Mouse (Mus musculus) MEL (cell line): ENCODE measurements around the gene Ap2a1. TPM values are rescaled to one million over a fixed set of nuclear protein-coding genes. Genes with fewer than 3 reads are reported as not detected.

ENCODE experiments used
- DNase-seq: peaks from one replicate; pipeline ENCODE4 v3.0.0; 2011; ENCODE audit warnings: low read depth, low spot score
- H3K27ac ChIP-seq: 2 replicates; pipeline ENCODE4 v1.5.1; 2012; ENCODE audit warnings: low read depth, mild to moderate bottlenecking, control low read depth, low read length, moderate library complexity; ENCODE audit not compliant: control insufficient read depth
- H3K27me3 ChIP-seq, 2 experiments: fragments of 150-350 bp in 1 of 2; sonication (generic) in 1 of 2; 2 replicates each; pipeline ENCODE4 v1.6.1; 2012; ENCODE audit warnings: low read length in 2 of 2, mild to moderate bottlenecking in 2 of 2, improper control_type of control experiment in 1 of 2, moderate library complexity in 1 of 2; ENCODE audit not compliant: insufficient read depth in 2 of 2, control insufficient read depth in 1 of 2
- H3K36me3 ChIP-seq, 2 experiments: 2 replicates each; pipeline ENCODE4 v1.6.1; 2012 to 2014; ENCODE audit warnings: low read length in 2 of 2, improper control_type of control experiment in 1 of 2, inconsistent platforms in 1 of 2, mild to moderate bottlenecking in 1 of 2; ENCODE audit not compliant: insufficient read depth in 2 of 2, control insufficient read depth in 1 of 2
- H3K4me1 ChIP-seq, 2 experiments: fragments of 150-350 bp in 1 of 2; sonication (generic) in 1 of 2; 2 replicates each; pipeline ENCODE4 v1.6.1; 2012; ENCODE audit warnings: low read length in 2 of 2, improper control_type of control experiment in 1 of 2, mild to moderate bottlenecking in 1 of 2; ENCODE audit not compliant: insufficient read depth in 2 of 2, control insufficient read depth in 1 of 2
- H3K4me3 ChIP-seq, 2 experiments: fragments of 150-350 bp in 1 of 2; sonication (generic) in 1 of 2; 2 replicates each; pipeline ENCODE4 v1.5.1; 2012; ENCODE audit warnings: low read depth in 2 of 2, low read length in 2 of 2, mild to moderate bottlenecking in 2 of 2, moderate library complexity in 2 of 2, control low read depth in 1 of 2, improper control_type of control experiment in 1 of 2; ENCODE audit not compliant: control insufficient read depth in 1 of 2, insufficient read depth in 1 of 2
- H3K79me2 ChIP-seq: 2 replicates; pipeline ENCODE4 v1.6.1; 2012; ENCODE audit warnings: mild to moderate bottlenecking, low read length, moderate library complexity; ENCODE audit not compliant: control insufficient read depth, poor library complexity, insufficient read depth
- H3K9ac ChIP-seq: 2 replicates; pipeline ENCODE4 v1.6.1; 2012; ENCODE audit warnings: low read depth, mild to moderate bottlenecking, control low read depth, low read length, moderate library complexity; ENCODE audit not compliant: control insufficient read depth, poor library complexity, severe bottlenecking
- H3K9me3 ChIP-seq: fragments of 150-350 bp; sonication (generic); replicated peaks from 2 replicates; pipeline ENCODE4 v1.6.1; 2012; ENCODE audit warnings: mild to moderate bottlenecking, low read length, improper control_type of control experiment, moderate library complexity; ENCODE audit not compliant: insufficient read depth
- BHLHE40 ChIP-seq: IDR thresholded peaks from 2 replicates; pipeline ENCODE4 v1.6.1; 2012; ENCODE audit warnings: low read depth, mild to moderate bottlenecking, inconsistent platforms, low read length, improper control_type of control experiment, borderline replicate concordance
- CHD1 ChIP-seq: IDR thresholded peaks from 2 replicates; pipeline ENCODE4 v1.6.1; 2012; ENCODE audit warnings: low read depth, mild to moderate bottlenecking, inconsistent platforms, low read length, improper control_type of control experiment
- CHD2 ChIP-seq: IDR thresholded peaks from 2 replicates; pipeline ENCODE4 v1.6.1; 2011; ENCODE audit warnings: low read length, improper control_type of control experiment
- CTCF ChIP-seq, 3 experiments: IDR thresholded peaks in 2 of 3; conservative IDR thresholded peaks in 1 of 3; 2 replicates each; pipeline ENCODE4 v1.5.1; 2011 to 2012; ENCODE audit warnings: low read length in 3 of 3, low read depth in 2 of 3, mild to moderate bottlenecking in 2 of 3, improper control_type of control experiment in 1 of 3, inconsistent platforms in 1 of 3, mixed read lengths in 1 of 3, moderate library complexity in 1 of 3; ENCODE audit not compliant: control insufficient read depth in 1 of 3, insufficient read depth in 1 of 3, poor library complexity in 1 of 3, severe bottlenecking in 1 of 3
- E2F4 ChIP-seq: IDR thresholded peaks from 2 replicates; pipeline ENCODE4 v1.6.1; 2011; ENCODE audit warnings: low read depth, low read length, improper control_type of control experiment, borderline replicate concordance
- ELF1 ChIP-seq: IDR thresholded peaks from 2 replicates; pipeline ENCODE4 v1.6.1; 2014; ENCODE audit warnings: low read depth, mild to moderate bottlenecking, inconsistent platforms, low read length, improper control_type of control experiment, moderate library complexity
- EP300 ChIP-seq, 2 experiments: IDR thresholded peaks; 2 replicates each; pipeline ENCODE4 v1.6.1; 2011; ENCODE audit warnings: improper control_type of control experiment in 2 of 2, low read length in 2 of 2, low read depth in 1 of 2, mild to moderate bottlenecking in 1 of 2
- ETS1 ChIP-seq: IDR thresholded peaks from 2 replicates; pipeline ENCODE4 v1.6.1; 2012; ENCODE audit warnings: low read depth, mild to moderate bottlenecking, inconsistent platforms, low read length, improper control_type of control experiment, moderate library complexity
- GABPA ChIP-seq: IDR thresholded peaks from 2 replicates; pipeline ENCODE4 v1.6.1; 2012; ENCODE audit warnings: low read depth, mild to moderate bottlenecking, inconsistent platforms, low read length, improper control_type of control experiment, moderate library complexity
- GATA1 ChIP-seq: IDR thresholded peaks from 2 replicates; pipeline ENCODE4 v1.6.1; 2011; ENCODE audit warnings: low read depth, low read length, improper control_type of control experiment
- JUND ChIP-seq: IDR thresholded peaks from 2 replicates; pipeline ENCODE4 v1.6.1; 2011; ENCODE audit warnings: low read depth, mild to moderate bottlenecking, improper control_type of control experiment, low read length
- KAT2A ChIP-seq: conservative IDR thresholded peaks from 2 replicates; pipeline ENCODE4 v1.6.1; 2012; ENCODE audit warnings: low read depth, low read length, improper control_type of control experiment, inconsistent platforms
- MAFK ChIP-seq: IDR thresholded peaks from 2 replicates; pipeline ENCODE4 v1.6.1; 2011; ENCODE audit warnings: low read depth, mild to moderate bottlenecking, low read length, improper control_type of control experiment, borderline replicate concordance
- MAX ChIP-seq: IDR thresholded peaks from 2 replicates; pipeline ENCODE4 v1.6.1; 2011; ENCODE audit warnings: low read length, improper control_type of control experiment
- MAZ ChIP-seq: IDR thresholded peaks from 2 replicates; pipeline ENCODE4 v1.6.1; 2012; ENCODE audit warnings: low read depth, mild to moderate bottlenecking, inconsistent platforms, low read length, improper control_type of control experiment
- MEF2A ChIP-seq: IDR thresholded peaks from 2 replicates; pipeline ENCODE4 v1.6.1; 2014; ENCODE audit warnings: low read depth, mild to moderate bottlenecking, inconsistent platforms, low read length, improper control_type of control experiment; ENCODE audit not compliant: poor library complexity, insufficient replicate concordance, severe bottlenecking; ENCODE audit errors: extremely low read depth
- MXI1 ChIP-seq: IDR thresholded peaks from 2 replicates; pipeline ENCODE4 v1.6.1; 2011; ENCODE audit warnings: mild to moderate bottlenecking, low read depth, low read length, improper control_type of control experiment
- MYB ChIP-seq: IDR thresholded peaks from 2 replicates; pipeline ENCODE4 v1.6.1; 2011; ENCODE audit warnings: mild to moderate bottlenecking, low read depth, low read length, improper control_type of control experiment
- MYC ChIP-seq: IDR thresholded peaks from 2 replicates; pipeline ENCODE4 v1.6.1; 2011; ENCODE audit warnings: low read depth, mild to moderate bottlenecking, low read length, improper control_type of control experiment, moderate library complexity
- NELFE ChIP-seq: IDR thresholded peaks from 2 replicates; pipeline ENCODE4 v1.6.1; 2011; ENCODE audit warnings: low read depth, low read length, improper control_type of control experiment
- NRF1 ChIP-seq: IDR thresholded peaks from 2 replicates; pipeline ENCODE4 v1.6.1; 2014; ENCODE audit warnings: low read depth, mild to moderate bottlenecking, inconsistent platforms, low read length, improper control_type of control experiment, moderate library complexity; ENCODE audit not compliant: poor library complexity, insufficient read depth, severe bottlenecking
- POLR2A ChIP-seq, 2 experiments: IDR thresholded peaks; 2 replicates each; pipeline ENCODE4 v1.6.1; 2011 to 2012; ENCODE audit warnings: low read length in 2 of 2, mild to moderate bottlenecking in 2 of 2, control low read depth in 1 of 2, improper control_type of control experiment in 1 of 2, low read depth in 1 of 2, moderate library complexity in 1 of 2; ENCODE audit not compliant: control insufficient read depth in 1 of 2, insufficient read depth in 1 of 2, poor library complexity in 1 of 2
- POLR2AphosphoS2 ChIP-seq: IDR thresholded peaks from 2 replicates; pipeline ENCODE4 v1.6.1; 2011; ENCODE audit warnings: low read length, improper control_type of control experiment
- POLR2AphosphoS5 ChIP-seq: IDR thresholded peaks from 2 replicates; pipeline ENCODE4 v1.6.1; 2012; ENCODE audit warnings: low read depth, borderline replicate concordance, mild to moderate bottlenecking, inconsistent platforms, low read length, moderate library complexity, mixed read lengths
- RAD21 ChIP-seq: IDR thresholded peaks from 2 replicates; pipeline ENCODE4 v1.6.1; 2011; ENCODE audit warnings: mild to moderate bottlenecking, low read depth, low read length, improper control_type of control experiment
- RCOR1 ChIP-seq: IDR thresholded peaks from 2 replicates; pipeline ENCODE4 v1.6.1; 2012; ENCODE audit warnings: low read depth, mild to moderate bottlenecking, inconsistent platforms, low read length, improper control_type of control experiment
- SIN3A ChIP-seq: IDR thresholded peaks from 2 replicates; pipeline ENCODE4 v1.6.1; 2012; ENCODE audit warnings: low read length, improper control_type of control experiment, inconsistent platforms
- SMC3 ChIP-seq: IDR thresholded peaks from 2 replicates; pipeline ENCODE4 v1.6.1; 2011; ENCODE audit warnings: low read depth, low read length, improper control_type of control experiment
- TAL1 ChIP-seq: IDR thresholded peaks from 2 replicates; pipeline ENCODE4 v1.6.1; 2012; ENCODE audit warnings: mild to moderate bottlenecking, inconsistent platforms, low read length, moderate library complexity, mixed read lengths
- TBP ChIP-seq: IDR thresholded peaks from 2 replicates; pipeline ENCODE4 v1.8.0; 2011; ENCODE audit warnings: low read depth, low read length, improper control_type of control experiment
- TCF12 ChIP-seq: IDR thresholded peaks from 2 replicates; pipeline ENCODE4 v1.6.1; 2014; ENCODE audit warnings: low read depth, mild to moderate bottlenecking, inconsistent platforms, low read length, improper control_type of control experiment, moderate library complexity
- UBTF ChIP-seq: IDR thresholded peaks from 2 replicates; pipeline ENCODE4 v1.6.1; 2012; ENCODE audit warnings: low read depth, mild to moderate bottlenecking, inconsistent platforms, low read length, improper control_type of control experiment, moderate library complexity, borderline replicate concordance; ENCODE audit not compliant: insufficient read depth
- USF2 ChIP-seq, 2 experiments: IDR thresholded peaks; 2 replicates each; pipeline ENCODE4 v1.6.1; 2011 to 2012; ENCODE audit warnings: improper control_type of control experiment in 2 of 2, low read length in 2 of 2, borderline replicate concordance in 1 of 2, inconsistent platforms in 1 of 2, low read depth in 1 of 2, mild to moderate bottlenecking in 1 of 2; ENCODE audit not compliant: insufficient read depth in 1 of 2
- ZC3H11A ChIP-seq: IDR thresholded peaks from 2 replicates; pipeline ENCODE4 v1.6.1; 2012; ENCODE audit warnings: low read depth, mild to moderate bottlenecking, inconsistent platforms, low read length, improper control_type of control experiment
- ZMIZ1 ChIP-seq: IDR thresholded peaks from 2 replicates; pipeline ENCODE4 v1.6.1; 2012; ENCODE audit warnings: low read depth, mild to moderate bottlenecking, inconsistent platforms, low read length, improper control_type of control experiment, moderate library complexity
- ZNF384 ChIP-seq: IDR thresholded peaks from 2 replicates; pipeline ENCODE4 v1.6.1; 2012; ENCODE audit warnings: low read depth, mild to moderate bottlenecking, inconsistent platforms, low read length, improper control_type of control experiment
- polyA plus RNA-seq, 2 experiments: library from polyadenylated mRNA; stranded (reverse) in 1 of 2; unstranded in 1 of 2; fragments of >175 nt in 1 of 2; fragments of >200 nt in 1 of 2; gene quantifications; 2 replicates each; pipeline versions ENCODE4 v1.2.1 to v1.2.4; 2012; ENCODE audit warnings: low replicate concordance in 2 of 2, low read depth in 1 of 2; ENCODE audit not compliant: insufficient read length in 2 of 2, insufficient read depth in 1 of 2, missing spikeins in 1 of 2
- total RNA-seq: library from RNA; depleted of rRNA; stranded (reverse); fragments of 300-350 nt; gene quantifications from 2 replicates; pipeline ENCODE4 v1.2.3, GENCODE M21; 2012

The Ap2a1 gene
- total and polyA plus RNA-seq, 3 experiments, result 54.0 to 107 (median 73.1) TPM

DNA sequence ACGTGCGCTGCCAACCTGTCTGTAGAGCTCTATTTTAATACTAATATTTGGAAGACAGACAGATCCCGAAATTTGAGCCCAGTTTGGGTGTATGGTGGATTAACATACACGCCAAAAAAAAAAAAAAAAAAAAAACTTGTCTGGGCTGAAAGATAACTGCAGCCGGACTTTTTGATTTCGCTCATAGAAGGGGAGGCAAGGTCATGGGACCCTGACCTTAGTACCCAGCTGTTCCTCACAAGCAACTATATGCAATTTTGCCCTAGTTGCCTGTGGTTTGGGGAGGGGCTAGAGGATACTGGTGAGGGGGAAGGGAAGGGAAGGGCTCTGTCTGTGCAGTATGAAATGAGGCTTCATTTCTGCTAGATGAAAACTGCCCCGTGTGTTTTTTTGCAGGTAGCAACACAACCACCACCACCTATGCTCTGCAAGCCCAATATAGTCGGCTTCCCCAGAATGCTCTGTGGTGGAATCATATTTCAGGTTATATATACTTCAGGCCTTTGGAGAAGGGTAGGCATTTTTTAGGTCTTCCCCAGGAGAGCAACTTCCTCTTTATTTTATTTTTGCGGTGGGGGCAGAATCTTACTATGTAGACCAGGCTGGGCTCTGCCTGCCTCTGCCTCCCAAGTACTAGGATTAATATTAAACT lies 72.9 kb downstream of the Ap2a1 start:
- DNase-seq, result peak; percentile 83
- Histone ChIP-seq H3K9ac (peak overlapping the region; percentile 80), H3K27ac (peak overlapping the region; percentile 71), H3K79me2 (peaks cover 12% of the 10 kb centered on the region), H3K27me3 (no peaks in the 10 kb centered on the region), H3K4me1 (peaks cover 5 to 21% of the 10 kb centered on the region in 2 experiments), H3K9me3 (no peaks in the 10 kb centered on the region), H3K4me3 (peak overlapping the region; percentile 83 to 84), H3K36me3 (peaks cover 0 to 15% of the 10 kb centered on the region in 2 experiments; a peak in 2 of 4 replicates)
- no peak for TF ChIP-seq ETS1
- no peak for TF ChIP-seq POLR2AphosphoS5
- TF ChIP-seq MEF2A, result no peak
- TF ChIP-seq ZMIZ1, result no peak
- TF ChIP-seq TAL1, result peak; percentile 22; the same call in 1 of the 2 replicates
- TF ChIP-seq CHD1, result no peak
- TF ChIP-seq CTCF (IDR thresholded peaks at IDR 0.05 in 2 of 3, conservative IDR thresholded peaks at IDR 0.05 in 1 of 3; ENCODE audit: control insufficient read depth in 1 of 3, insufficient read depth in 1 of 3, low read depth in 2 of 3, low read length in 3 of 3, poor library complexity in 1 of 3, severe bottlenecking in 1 of 3), result no peak
- TF ChIP-seq NELFE, result no peak
- peak; percentile 28; the same call in 1 of the 2 replicates for TF ChIP-seq GATA1
- TF ChIP-seq BHLHE40, result no peak
- TF ChIP-seq ELF1, result no peak
- no peak for TF ChIP-seq GABPA
- peak; percentile 69; the same call in 1 of the 2 replicates for TF ChIP-seq TCF12
- TF ChIP-seq JUND, result no peak
- no peak for TF ChIP-seq SMC3
- TF ChIP-seq USF2 (IDR thresholded peaks at IDR 0.05; ENCODE audit: borderline replicate concordance in 1 of 2, insufficient read depth in 1 of 2, low read depth in 1 of 2, low read length in 2 of 2), result no peak
- 0 out of 2 replicates have a peak, but pooled peaks have one; percentile 23 for TF ChIP-seq CHD2
- TF ChIP-seq E2F4, result no peak
- no peak for TF ChIP-seq RAD21
- TF ChIP-seq EP300 (IDR thresholded peaks at IDR 0.05; ENCODE audit: low read depth in 1 of 2, low read length in 2 of 2), result peak; percentile 17 to 22; a peak in 3 of 4 replicates
- TF ChIP-seq POLR2AphosphoS2, result peak; percentile 18; the same call in 1 of the 2 replicates
- TF ChIP-seq TBP, result no peak
- TF ChIP-seq SIN3A, result no peak; the same call in 1 of the 2 replicates
- TF ChIP-seq MAZ, result no peak; the same call in 1 of the 2 replicates
- TF ChIP-seq MYB, result no peak
- TF ChIP-seq MXI1, result peak; percentile 11; the same call in 1 of the 2 replicates
- TF ChIP-seq POLR2A (IDR thresholded peaks at IDR 0.05; ENCODE audit: control insufficient read depth in 1 of 2, insufficient read depth in 1 of 2, low read depth in 1 of 2, low read length in 2 of 2, poor library complexity in 1 of 2), result no peak
- no peak for TF ChIP-seq RCOR1
- TF ChIP-seq UBTF, result no peak
- TF ChIP-seq NRF1, result no peak
- no peak for TF ChIP-seq MAFK
- no peak for TF ChIP-seq MAX
- TF ChIP-seq ZC3H11A, result no peak
- TF ChIP-seq MYC, result no peak
- no peak for TF ChIP-seq KAT2A
- peak; percentile 96 for TF ChIP-seq ZNF384
